Mouse (Mus musculus) hindbrain, embryonic 15.5 days (tissue): ENCODE measurements around the gene Spns2. TPM values are rescaled to one million over a fixed set of nuclear protein-coding genes. Genes with fewer than 3 reads are reported as not detected.

Experiments used
- polyA plus RNA-seq: library from polyadenylated mRNA; unstranded; fragments of >200 nt; fragmentation: Nextera tagmentation; extraction: Ambion mirVana; gene quantifications from 2 replicates; pipeline ENCODE4 v1.2.1, GENCODE M21; 2015

Gene Spns2
- polyA plus RNA-seq, 1 experiment from 2014 or later = 11.4 TPM

Other genes starting within 250 kb of the Spns2 start
- gene Slc13a5, start 222.7 kb downstream of the Spns2 start, polyA plus RNA-seq = 1.9 and 2.0 TPM in 2 replicates
- 3.0 and 3.9 TPM in 2 replicates for gene Xaf1, start 188.3 kb downstream of the Spns2 start, polyA plus RNA-seq
- not detected in 2 replicates for gene Fbxo39, start 175.5 kb downstream of the Spns2 start, polyA plus RNA-seq
- gene Tekt1, start 127.5 kb downstream of the Spns2 start, polyA plus RNA-seq = 6.5 and 8.4 TPM in 2 replicates
- 9.9 and 10.2 TPM in 2 replicates for gene Smtnl2, start 78.2 kb downstream of the Spns2 start, polyA plus RNA-seq
- not detected in 2 replicates for gene Ggt6, start 54.4 kb downstream of the Spns2 start, polyA plus RNA-seq
- gene Mybbp1a, start 48.5 kb downstream of the Spns2 start, polyA plus RNA-seq = 62.1 and 65.9 TPM in 2 replicates
- gene Spns3, start 60.6 kb upstream of the Spns2 start, polyA plus RNA-seq = 0.08 and 0.18 TPM in 2 replicates
- 84.5 and 85.2 TPM in 2 replicates for gene Ube2g1, start 117.4 kb upstream of the Spns2 start, polyA plus RNA-seq
- 23.7 and 23.9 TPM in 2 replicates for gene Ankfy1, start 200.1 kb upstream of the Spns2 start, polyA plus RNA-seq